Mouse (Mus musculus): ENCODE data around the gene Ralgapa2. TPM values are rescaled to one million over a fixed set of nuclear protein-coding genes. Genes with fewer than 3 reads are reported as not detected.

Ralgapa2 gene
- polyA plus RNA-seq, 1 experiment from 2014 or later, result 12.5 TPM

- no peak for ATAC-seq (ENCODE audit: low FRiP score)
- Histone ChIP-seq H3K4me1 (no peaks in the 10 kb centered on the region), H3K27ac (no peak overlapping the region), H3K9me3 (replicated peaks) (no peaks in the 10 kb centered on the region), H3K27me3 (no peaks in the 10 kb centered on the region), H3K36me3 (0 out of 2 replicates have a peak, but pooled peaks cover 4% of the 10 kb centered on the region), H3K4me3 (no peak overlapping the region), H3K9ac (no peak overlapping the region), H3K4me2 (replicated peaks) (no peak overlapping the region)
- 87% methylated on average over 5 of the region's 5 CpGs for WGBS
Measured at GRCm38 (mm10) chr2:146423032-146423691, 89.0 kb downstream of the Ralgapa2 start.

GRCm38 (mm10) chr2:146416283-146416682, 95.9 kb downstream of the Ralgapa2 start:
- 90% methylated on average over 2 of the region's 2 CpGs for WGBS
- Histone ChIP-seq H3K27me3 (no peaks in the 10 kb centered on the region), H3K9me3 (replicated peaks) (no peaks in the 10 kb centered on the region), H3K4me1 (no peaks in the 10 kb centered on the region; the same call in 1 of the 2 replicates), H3K27ac (no peak overlapping the region), H3K9ac (no peak overlapping the region), H3K36me3 (no peaks in the 10 kb centered on the region), H3K4me2 (replicated peaks) (no peak overlapping the region), H3K4me3 (no peak overlapping the region)
- no peak for ATAC-seq (ENCODE audit: low FRiP score)

- no peaks in the 10 kb centered on the region for H3K36me3 ChIP-seq
- no peaks in the 10 kb centered on the region for H3K27me3 ChIP-seq
- no peak overlapping the region for H3K4me2 ChIP-seq (replicated peaks)
- 32% methylated on average over 8 of the region's 8 CpGs for WGBS
- 0 out of 2 replicates have a peak overlapping the region, but pooled peaks have one; percentile 52 for H3K27ac ChIP-seq
- peak; percentile 91 for ATAC-seq (ENCODE audit: low FRiP score)
- H3K9ac ChIP-seq, result no peak overlapping the region
- no peaks in the 10 kb centered on the region for H3K9me3 ChIP-seq (replicated peaks)
- H3K4me1 ChIP-seq, result no peaks in the 10 kb centered on the region; the same call in 1 of the 2 replicates
- no peak overlapping the region for H3K4me3 ChIP-seq
Measured at GRCm38 (mm10) chr2:146414484-146415291, 97.5 kb downstream of the Ralgapa2 start.

DNA sequence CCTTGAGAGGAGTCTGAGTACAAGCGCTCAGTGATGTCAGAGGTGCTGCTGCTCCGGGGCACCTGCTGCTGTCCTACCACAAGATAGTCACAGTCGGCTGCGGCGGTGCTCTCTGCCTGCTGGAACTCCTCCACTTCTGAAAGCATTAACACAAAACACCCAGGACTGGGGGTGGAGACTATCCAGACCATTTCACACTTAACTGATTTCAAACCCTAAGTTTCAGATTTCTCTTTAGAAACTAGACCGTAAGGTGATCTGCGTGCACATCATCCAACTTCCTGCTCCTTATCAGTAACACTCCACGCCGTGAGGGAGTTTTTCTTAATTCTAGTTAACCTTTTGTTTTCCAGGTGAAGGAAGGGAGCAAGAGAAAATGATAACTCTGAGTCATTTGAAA, 99.4 kb downstream of the Ralgapa2 start:
- Histone ChIP-seq H3K9me3 (replicated peaks) (no peaks in the 10 kb centered on the region), H3K36me3 (no peaks in the 10 kb centered on the region), H3K4me1 (no peaks in the 10 kb centered on the region; the same call in 1 of the 2 replicates), H3K27me3 (no peaks in the 10 kb centered on the region), H3K4me3 (no peak overlapping the region), H3K9ac (no peak overlapping the region), H3K4me2 (replicated peaks) (no peak overlapping the region), H3K27ac (no peak overlapping the region)
- WGBS, result 75% methylated on average over 9 of the region's 9 CpGs
- ATAC-seq (ENCODE audit: low FRiP score), result no peak

- H3K36me3 ChIP-seq, result no peaks in the 10 kb centered on the region
- no peaks in the 10 kb centered on the region; the same call in 1 of the 2 replicates for H3K4me1 ChIP-seq
- no peak for ATAC-seq (ENCODE audit: low FRiP score)
- H3K9me3 ChIP-seq (replicated peaks), result no peaks in the 10 kb centered on the region
- no peak overlapping the region for H3K9ac ChIP-seq
- WGBS, result 81% methylated on average over 5 of the region's 5 CpGs
- no peaks in the 10 kb centered on the region for H3K27me3 ChIP-seq
- no peak overlapping the region for H3K27ac ChIP-seq
- H3K4me3 ChIP-seq, result no peak overlapping the region
- H3K4me2 ChIP-seq (replicated peaks), result no peak overlapping the region
Measured at GRCm38 (mm10) chr2:146411904-146412303, 100.2 kb downstream of the Ralgapa2 start.

DNA sequence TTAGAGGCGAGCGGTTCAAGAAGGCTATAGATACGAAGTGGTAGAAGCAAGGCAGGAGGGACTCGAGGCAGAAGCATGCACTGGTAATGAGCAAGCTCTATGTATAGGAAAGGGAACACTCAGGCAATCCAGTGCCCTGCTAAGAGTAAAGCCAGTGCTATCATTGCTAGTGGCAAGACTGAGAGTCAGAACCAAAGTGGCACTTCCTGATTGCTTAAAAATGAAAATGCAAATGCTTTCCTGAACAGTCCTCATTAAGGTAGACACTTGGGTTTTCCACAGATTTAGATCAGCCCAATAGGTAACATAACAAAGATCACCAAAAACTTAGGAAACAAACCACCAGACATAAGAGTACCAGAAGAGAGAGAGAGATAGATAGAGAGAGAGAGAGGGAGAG, 105.1 kb downstream of the Ralgapa2 start:
- H3K4me1 ChIP-seq, result no peaks in the 10 kb centered on the region
- ATAC-seq (ENCODE audit: low FRiP score), result no peak
- 96% methylated on average over 4 of the region's 4 CpGs for WGBS

DNA sequence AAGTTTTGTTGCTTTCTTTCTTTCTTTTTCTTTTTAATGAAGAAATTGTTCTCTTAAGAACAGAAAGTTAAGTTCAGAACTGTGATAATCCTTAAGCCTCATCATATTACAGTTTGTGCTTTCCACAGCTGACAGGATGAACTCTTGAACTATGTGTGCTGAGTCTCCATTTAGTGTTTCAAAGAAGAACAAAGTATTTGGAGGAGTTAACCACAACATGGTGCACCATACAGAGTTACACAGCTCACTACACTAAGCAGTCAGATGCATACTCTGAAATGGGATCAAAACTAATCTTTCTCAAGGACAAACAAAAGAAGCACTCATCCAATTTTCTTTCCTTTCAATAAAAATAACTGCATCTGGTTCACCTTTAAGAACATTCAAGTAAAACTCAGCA, 110.6 kb downstream of the Ralgapa2 start:
- H3K4me1 ChIP-seq, result peaks cover 4% of the 10 kb centered on the region; the same call in 1 of the 2 replicates
- H3K9ac ChIP-seq, result no peak overlapping the region
- H3K4me3 ChIP-seq, result no peak overlapping the region
- no peaks in the 10 kb centered on the region for H3K9me3 ChIP-seq (replicated peaks)
- H3K36me3 ChIP-seq, result peaks cover 3% of the 10 kb centered on the region; the same call in 1 of the 2 replicates
- H3K27me3 ChIP-seq, result no peaks in the 10 kb centered on the region
- H3K4me2 ChIP-seq (replicated peaks), result no peak overlapping the region
- no peak for ATAC-seq (ENCODE audit: low FRiP score)
- no peak overlapping the region for H3K27ac ChIP-seq

More for the DNA sequence above, 105.1 kb downstream of the Ralgapa2 start:
- Histone ChIP-seq H3K36me3 (peaks cover 3% of the 10 kb centered on the region; the same call in 1 of the 2 replicates), H3K4me3 (no peak overlapping the region), H3K4me2 (replicated peaks) (no peak overlapping the region), H3K27ac (no peak overlapping the region), H3K9ac (no peak overlapping the region), H3K27me3 (no peaks in the 10 kb centered on the region), H3K9me3 (replicated peaks) (no peaks in the 10 kb centered on the region)

DNA sequence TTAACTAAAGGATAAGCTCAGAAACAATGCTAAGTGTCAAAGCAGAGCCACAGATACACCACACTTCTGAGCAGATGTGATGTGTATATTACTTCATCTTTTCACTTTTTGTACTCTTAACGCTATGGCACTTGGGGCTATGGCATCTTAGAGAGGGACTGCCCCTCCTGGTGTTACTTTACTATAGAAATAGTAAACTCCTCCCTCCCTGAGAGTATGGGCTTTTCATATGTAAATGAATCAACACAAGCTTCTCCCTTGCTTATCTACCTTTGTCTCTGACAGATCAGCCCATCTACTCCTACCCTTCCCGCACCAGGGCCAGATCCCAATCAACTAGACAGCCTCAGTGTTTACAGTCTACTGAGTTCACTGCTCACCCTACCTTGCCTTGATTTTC, 111.4 kb downstream of the Ralgapa2 start:
- Histone ChIP-seq H3K4me1 (peaks cover 4% of the 10 kb centered on the region; the same call in 1 of the 2 replicates), H3K9ac (no peak overlapping the region), H3K4me2 (replicated peaks) (no peak overlapping the region), H3K36me3 (peaks cover 3% of the 10 kb centered on the region; the same call in 1 of the 2 replicates), H3K27me3 (no peaks in the 10 kb centered on the region), H3K27ac (no peak overlapping the region), H3K4me3 (no peak overlapping the region), H3K9me3 (replicated peaks) (no peaks in the 10 kb centered on the region)
- no peak for ATAC-seq (ENCODE audit: low FRiP score)
- WGBS, result 27% methylated on average over 2 of the region's 2 CpGs

DNA sequence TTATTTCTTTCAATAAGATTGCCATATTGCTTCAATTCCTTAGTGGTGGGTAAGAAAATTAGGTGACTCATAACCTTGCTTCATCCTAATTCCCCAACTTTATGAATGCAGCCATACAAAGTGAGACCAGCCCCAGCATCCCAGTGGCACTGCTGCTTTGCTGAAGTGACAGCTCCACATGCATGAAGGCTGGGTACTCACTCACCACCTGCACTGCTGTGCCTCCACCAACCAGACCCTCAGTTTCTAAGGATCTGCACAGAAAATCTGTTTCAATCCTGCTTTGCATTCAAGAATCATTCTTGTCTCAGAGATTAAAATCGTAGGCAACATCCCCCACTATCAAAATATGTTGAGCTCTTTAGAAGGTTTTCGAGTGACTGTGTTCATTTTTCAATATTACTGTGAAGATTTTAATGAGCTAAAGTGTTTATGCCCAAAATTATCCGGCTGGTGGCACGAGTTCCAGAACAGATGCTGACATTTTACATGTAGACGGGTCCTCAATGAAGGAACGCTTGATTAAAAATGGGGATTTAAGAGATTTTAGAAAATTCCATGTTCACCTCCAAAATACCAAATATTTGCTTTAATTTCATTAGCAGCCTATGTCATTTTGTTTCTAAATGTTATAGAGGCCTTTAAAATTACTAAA, 113.8 kb downstream of the Ralgapa2 start:
- peaks cover 4% of the 10 kb centered on the region; the same call in 1 of the 2 replicates for H3K4me1 ChIP-seq
- no peak for ATAC-seq (ENCODE audit: low FRiP score)
- H3K36me3 ChIP-seq, result peaks cover 3% of the 10 kb centered on the region; the same call in 1 of the 2 replicates
- no peak overlapping the region for H3K4me3 ChIP-seq
- WGBS, result 92% methylated on average over 6 of the region's 6 CpGs
- no peak overlapping the region for H3K4me2 ChIP-seq (replicated peaks)
- H3K9ac ChIP-seq, result no peak overlapping the region
- no peaks in the 10 kb centered on the region for H3K27me3 ChIP-seq
- no peak overlapping the region for H3K27ac ChIP-seq
- no peaks in the 10 kb centered on the region for H3K9me3 ChIP-seq (replicated peaks)

DNA sequence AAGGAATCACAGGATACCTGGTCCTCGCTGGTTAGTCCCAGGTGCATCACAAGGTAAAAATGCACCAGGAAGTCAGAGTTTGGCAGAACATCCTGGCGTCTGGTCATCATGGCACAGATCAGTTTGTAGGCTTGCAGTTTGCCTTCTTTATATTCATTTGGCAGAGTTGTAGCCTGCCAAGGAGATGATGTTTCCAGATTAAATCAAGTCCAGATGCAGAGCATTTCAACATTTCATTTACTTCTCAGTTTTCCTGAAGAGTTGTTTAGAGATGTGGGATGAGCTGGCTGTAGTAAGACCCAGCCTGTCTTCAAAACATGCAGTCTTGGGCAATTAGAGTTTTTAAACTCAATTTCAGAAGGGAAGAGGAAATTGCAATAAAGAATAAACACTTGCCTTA, 124.9 kb downstream of the Ralgapa2 start:
- H3K4me1 ChIP-seq, result no peaks in the 10 kb centered on the region
- 91% methylated on average over 2 of the region's 2 CpGs for WGBS

DNA sequence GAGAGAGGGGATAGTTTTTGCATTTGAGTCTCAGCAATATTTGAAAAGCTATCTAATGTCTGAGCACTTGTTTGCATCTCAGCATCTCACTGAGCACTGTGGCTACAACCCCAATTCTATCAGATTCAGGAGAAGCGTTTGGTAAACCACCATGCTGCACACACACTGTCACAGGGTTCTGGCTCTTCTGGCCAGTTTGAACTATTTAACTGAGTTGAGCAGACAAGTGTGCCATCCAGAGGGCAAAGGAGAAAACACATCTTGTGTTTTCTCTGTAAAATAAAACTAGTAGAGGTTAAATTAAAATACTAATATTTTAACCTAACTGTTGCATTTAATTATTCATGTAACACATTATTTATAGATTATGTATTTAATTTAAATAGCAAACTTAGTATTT, 127.6 kb downstream of the Ralgapa2 start:
- Histone ChIP-seq H3K4me3 (no peak overlapping the region), H3K4me2 (replicated peaks) (no peak overlapping the region), H3K36me3 (no peaks in the 10 kb centered on the region), H3K9ac (no peak overlapping the region), H3K4me1 (no peaks in the 10 kb centered on the region), H3K27me3 (no peaks in the 10 kb centered on the region), H3K27ac (no peak overlapping the region), H3K9me3 (replicated peaks) (no peaks in the 10 kb centered on the region)
- WGBS, result 32% methylated on average over 1 of the region's 1 CpGs
- peak; percentile 68; the same call in 1 of the 2 replicates for ATAC-seq (ENCODE audit: low FRiP score)

More for the DNA sequence above, 124.9 kb downstream of the Ralgapa2 start:
- no peaks in the 10 kb centered on the region for H3K27me3 ChIP-seq
- H3K4me3 ChIP-seq, result no peak overlapping the region
- H3K4me2 ChIP-seq (replicated peaks), result no peak overlapping the region
- H3K27ac ChIP-seq, result no peak overlapping the region
- 0 out of 2 replicates have a peak, but pooled peaks cover 4% of the 10 kb centered on the region for H3K36me3 ChIP-seq
- ATAC-seq (ENCODE audit: low FRiP score), result no peak
- no peaks in the 10 kb centered on the region for H3K9me3 ChIP-seq (replicated peaks)
- no peak overlapping the region for H3K9ac ChIP-seq

DNA sequence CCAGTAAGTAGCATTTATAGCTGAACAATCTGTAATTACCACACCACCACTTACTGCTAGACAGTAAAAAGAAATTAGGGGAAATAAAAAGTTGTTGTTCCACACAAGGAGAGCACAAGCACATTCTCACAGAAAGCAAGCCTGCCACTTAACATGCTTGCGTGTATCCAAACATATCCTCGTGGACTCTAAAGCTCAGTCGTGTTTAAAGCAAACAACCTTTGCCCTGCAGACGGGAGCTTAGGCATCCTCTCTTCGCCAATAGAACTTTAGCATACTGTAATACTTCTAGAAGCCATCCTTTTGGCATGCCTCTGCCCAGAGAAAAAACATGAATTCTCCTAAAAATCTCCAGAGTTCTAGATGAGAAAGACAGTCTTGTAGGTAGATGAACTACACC, 135.9 kb downstream of the Ralgapa2 start:
- H3K9ac ChIP-seq, result no peak overlapping the region
- no peaks in the 10 kb centered on the region for H3K27me3 ChIP-seq
- H3K4me3 ChIP-seq, result no peak overlapping the region
- no peaks in the 10 kb centered on the region for H3K9me3 ChIP-seq (replicated peaks)
- no peak for ATAC-seq (ENCODE audit: low FRiP score)
- no peaks in the 10 kb centered on the region for H3K36me3 ChIP-seq
- no peak overlapping the region for H3K4me2 ChIP-seq (replicated peaks)
- WGBS, result 85% methylated on average over 5 of the region's 5 CpGs
- H3K4me1 ChIP-seq, result no peaks in the 10 kb centered on the region
- H3K27ac ChIP-seq, result no peak overlapping the region
